Comparison of ENCODE assay signal across 8 mouse cellular contexts in genomic region chrX:12088301-12089026, GRCm38 (mm10).
DNase-seq lines count a peak whose midpoint lies in the region; ATAC-seq and TF ChIP-seq lines count a peak whose summit lies in the region.

No protein-coding gene starts in this region.

- H3K4me2 ChIP-seq in heart, postnatal 0 days (ENCODE audit: low read depth, low read length): peak overlapping the region; percentile 87
- peak overlapping the region; percentile 83 for H3K4me2 ChIP-seq in lung, embryonic 14.5 days

- H3K27me3 ChIP-seq in heart, postnatal 0 days (ENCODE audit: control insufficient read depth, insufficient read depth, low read length): peaks cover 30% of the 10 kb centered on the region; the same call in 1 of the 2 replicates
- peaks cover 62% of the 10 kb centered on the region for H3K27me3 ChIP-seq in lung, embryonic 14.5 days (ENCODE audit: insufficient read depth, low read length)

- peak overlapping the region; percentile 75 for H3K9ac ChIP-seq in heart, postnatal 0 days (replicated peaks; ENCODE audit: low read depth, low read length)
- peak overlapping the region; percentile 62 for H3K9ac ChIP-seq in lung, embryonic 14.5 days

- H3K27ac ChIP-seq in bone marrow, adult 2 months (ENCODE audit: control insufficient read depth, insufficient read depth, low read depth, low read length, poor library complexity): peak overlapping the region; percentile 95
- peak overlapping the region; percentile 97 for H3K27ac ChIP-seq in heart, postnatal 0 days (ENCODE audit: low read depth)
- H3K27ac ChIP-seq in lung, embryonic 14.5 days (ENCODE audit: low read depth): peak overlapping the region; percentile 88

- peak overlapping the region; percentile 65 for H3K4me3 ChIP-seq in bone marrow, adult 2 months (replicated peaks; ENCODE audit: control insufficient read depth, low read depth, low read length)
- H3K4me3 ChIP-seq in heart, postnatal 0 days (ENCODE audit: low read depth, low read length): peak overlapping the region; percentile 57
- peak overlapping the region; percentile 46 for H3K4me3 ChIP-seq in lung, embryonic 14.5 days (ENCODE audit: low read depth, low read length)

- TF ChIP-seq POLR2A in bone marrow, adult 2 months (IDR thresholded peaks at IDR 0.05; ENCODE audit: borderline replicate concordance, control insufficient read depth, low read depth, low read length): no peak; the same call in 1 of the 2 replicates

- TF ChIP-seq EP300 in heart, postnatal 0 days (IDR thresholded peaks at IDR 0.05; ENCODE audit: low read depth): no peak

- TF ChIP-seq CTCF in bone marrow, adult 2 months (IDR thresholded peaks at IDR 0.05; ENCODE audit: control insufficient read depth, insufficient read depth, low read length): no peak
- no peak for TF ChIP-seq CTCF in heart, postnatal 0 days (IDR thresholded peaks at IDR 0.05; ENCODE audit: low read depth)
- no peak for TF ChIP-seq CTCF in lung, embryonic 14.5 days (IDR thresholded peaks at IDR 0.05; ENCODE audit: low read depth)

- no peaks in the 10 kb centered on the region for H3K9me3 ChIP-seq in heart, postnatal 0 days (replicated peaks; ENCODE audit: control insufficient read depth, low read length)
- H3K9me3 ChIP-seq in lung, embryonic 14.5 days (ENCODE audit: low read depth, low read length): no peaks in the 10 kb centered on the region

- H3K4me1 ChIP-seq in bone marrow, adult 2 months (ENCODE audit: control insufficient read depth, insufficient read depth, low read length): peaks cover 2% of the 10 kb centered on the region; the same call in 1 of the 2 replicates
- H3K4me1 ChIP-seq in heart, postnatal 0 days (ENCODE audit: control insufficient read depth, insufficient read depth): 0 out of 2 replicates have a peak, but pooled peaks cover 14% of the 10 kb centered on the region
- 0 out of 2 replicates have a peak, but pooled peaks cover 11% of the 10 kb centered on the region for H3K4me1 ChIP-seq in lung, embryonic 14.5 days (ENCODE audit: insufficient read depth)

- peak; percentile 89 for DNase-seq in CD4-positive, CD25-positive, alpha-beta regulatory T cell, adult 2 months (ENCODE audit: low read depth, low spot score)
- DNase-seq in heart, postnatal 0 days (ENCODE audit: low spot score): peak; percentile 41
- peak; percentile 88 for DNase-seq in kidney, postnatal 14 days
- DNase-seq in lung, embryonic 14.5 days: peak; percentile 78
- peak; percentile 75 for DNase-seq in thymus, postnatal 0 days (ENCODE audit: low spot score)

- no peaks in the 10 kb centered on the region for H3K36me3 ChIP-seq in heart, postnatal 0 days (replicated peaks; ENCODE audit: control insufficient read depth, insufficient read depth, low read length)
- no peaks in the 10 kb centered on the region for H3K36me3 ChIP-seq in lung, embryonic 14.5 days (ENCODE audit: insufficient read depth)

- peak; percentile 39 for ATAC-seq in erythroid progenitor cell, adult 5-6 weeks (replicated peaks; ENCODE audit: low FRiP score, poor library complexity, severe bottlenecking)
- peak; percentile 54 for ATAC-seq in heart, postnatal 0 days (ENCODE audit: insufficient read depth, low read depth)
- peak; percentile 70 for ATAC-seq in lung, embryonic 14.5 days (ENCODE audit: insufficient read depth)
- peak; percentile 37; the same call in 1 of the 2 replicates for ATAC-seq in neutrophil, adult 5-6 weeks (ENCODE audit: extremely low read depth, insufficient number of reproducible peaks, low FRiP score, poor library complexity, severe bottlenecking)

- 3% methylated on average over 64 of the region's 72 CpGs for WGBS in bone marrow, adult 2 months
- 3% methylated on average over 32 of the region's 72 CpGs for WGBS in heart, postnatal 0 days
- 2% methylated on average over 30 of the region's 72 CpGs for WGBS in lung, embryonic 14.5 days

Comparison
In these comparisons a context has a peak if more than half of its experiments do, and no peak if none do; other contexts are left out.
1. Peak in every context shown above with its lines: DNase-seq, ATAC-seq, H3K4me3 ChIP-seq and H3K27ac ChIP-seq.